Mouse (Mus musculus) gastrocnemius, postnatal 25 days (tissue): Measurements from ENCODE around the gene Olfr654. TPM values are rescaled to one million over a fixed set of nuclear protein-coding genes. Genes with fewer than 3 reads are reported as not detected.

Experiments used
- DNase-seq: peaks from one replicate; pipeline ENCODE4 v3.0.0; 2022
- long read RNA-seq, 2 experiments: library from polyadenylated mRNA; stranded (forward); transcript quantifications; one replicate each; pipeline ENCODE4 v2.0.0; 2021
- total RNA-seq, 2 experiments: library from RNA; stranded (reverse); gene quantifications; 1 replicate in 1 of 2; 2 replicates in 1 of 2; pipeline ENCODE4 v1.2.3; 2021

Gene Olfr654
- not detected for total RNA-seq
- long read RNA-seq, experiment 1, result 0 reads
- long read RNA-seq, experiment 2, result 0 reads

- no peak for DNase-seq
Observed at GRCm38 (mm10) chr7:104586725-104587124, at the start of gene Olfr654. TSS of gene Olfr654 (plus strand) at chr7:104587025.

GRCm38 (mm10) chr7:104549833-104550232 lies 37.0 kb upstream of the Olfr654 start, which contains the start of gene Olfr651:
TSS of gene Olfr651 (plus strand) at chr7:104550133.
- DNase-seq, result no peak

GRCm38 (mm10) chr7:104552700-104553099 lies 34.1 kb upstream of the Olfr654 start:
- no peak for DNase-seq

DNA sequence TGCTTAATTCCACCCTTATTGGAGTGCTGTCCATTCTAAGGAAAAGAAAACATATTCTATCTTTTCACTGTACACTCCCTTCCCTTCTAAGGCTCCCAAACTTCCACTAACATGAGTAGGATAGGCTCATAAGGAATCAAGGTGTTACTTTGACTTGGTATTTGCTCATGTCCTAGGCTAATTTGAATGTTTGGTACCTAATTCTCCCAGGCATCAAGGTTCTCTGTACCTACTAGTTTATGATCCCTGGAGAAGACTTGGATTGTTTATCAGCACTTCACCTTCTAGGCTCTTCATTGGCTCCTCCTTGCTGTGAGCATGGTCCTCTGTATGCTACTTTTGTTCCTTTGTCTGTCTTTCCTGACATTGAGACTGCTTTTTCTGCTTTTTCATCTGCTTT lies 26.2 kb upstream of the Olfr654 start, which contains the start of gene Olfr652:
TSS of gene Olfr652 (plus strand) at position 301 of the 400 bp plus-strand sequence.
- DNase-seq, result no peak

DNA sequence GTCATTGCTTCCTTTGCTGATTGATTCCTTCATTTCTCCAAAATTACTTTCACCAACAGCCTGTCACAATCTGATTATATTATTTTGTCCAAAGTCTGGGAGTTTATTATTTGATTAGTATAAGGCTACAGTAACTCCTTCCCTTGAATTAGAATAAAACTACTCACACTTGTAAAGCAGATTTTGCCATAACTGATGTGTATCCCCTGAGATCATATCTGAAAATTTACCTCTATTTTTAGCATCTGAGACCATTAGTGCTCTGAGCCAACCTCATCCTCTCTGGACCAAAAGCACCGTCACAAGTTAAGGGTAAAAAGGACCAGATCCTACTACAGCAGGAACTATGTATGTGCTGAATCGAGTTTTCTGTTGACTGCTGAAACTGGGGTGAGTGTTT lies 9.8 kb upstream of the Olfr654 start, which contains the start of gene Olfr653:
TSS of gene Olfr653 (plus strand) at position 301 of the 400 bp plus-strand sequence.
- DNase-seq, result no peak

GRCm38 (mm10) chr7:104580846-104581245 lies 6.0 kb upstream of the Olfr654 start:
- DNase-seq, result no peak

DNA sequence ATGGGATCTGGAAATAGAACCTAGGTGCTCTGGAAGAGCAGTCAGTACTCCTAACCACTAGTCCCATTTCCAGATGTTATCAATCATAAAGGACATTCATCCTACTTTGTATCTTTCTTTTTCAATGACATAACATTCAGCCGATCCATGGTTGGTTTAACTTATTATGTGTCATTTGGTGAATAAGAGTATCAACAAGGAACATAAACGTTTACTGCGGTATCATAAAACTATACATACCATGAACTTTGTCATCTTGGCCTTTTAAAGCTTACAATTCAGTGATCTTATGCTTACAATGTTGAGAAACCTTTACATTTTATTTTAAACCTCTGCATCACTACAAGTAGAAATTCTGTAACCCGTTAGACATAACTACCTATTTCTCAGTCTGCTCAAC lies 5.4 kb upstream of the Olfr654 start:
- DNase-seq, result no peak

DNA sequence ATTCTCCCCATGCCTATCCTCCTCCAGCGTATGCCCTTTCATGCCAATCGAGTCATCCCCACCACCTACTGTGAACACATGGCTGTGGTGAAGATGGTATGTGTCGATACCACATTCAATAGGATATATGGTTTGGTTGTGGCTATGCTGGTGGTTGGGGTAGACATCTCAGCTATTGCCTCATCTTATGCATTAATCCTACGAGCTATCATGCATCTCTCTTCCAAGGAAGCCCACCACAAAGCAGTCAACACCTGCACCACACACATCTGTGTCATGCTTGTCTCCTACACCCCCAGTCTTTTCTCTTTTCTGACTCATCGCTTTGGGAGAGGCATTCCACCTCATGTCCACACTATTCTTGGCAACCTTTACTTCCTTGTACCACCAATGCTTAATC lies 1.4 kb downstream of the Olfr654 start:
- DNase-seq, result no peak

DNA sequence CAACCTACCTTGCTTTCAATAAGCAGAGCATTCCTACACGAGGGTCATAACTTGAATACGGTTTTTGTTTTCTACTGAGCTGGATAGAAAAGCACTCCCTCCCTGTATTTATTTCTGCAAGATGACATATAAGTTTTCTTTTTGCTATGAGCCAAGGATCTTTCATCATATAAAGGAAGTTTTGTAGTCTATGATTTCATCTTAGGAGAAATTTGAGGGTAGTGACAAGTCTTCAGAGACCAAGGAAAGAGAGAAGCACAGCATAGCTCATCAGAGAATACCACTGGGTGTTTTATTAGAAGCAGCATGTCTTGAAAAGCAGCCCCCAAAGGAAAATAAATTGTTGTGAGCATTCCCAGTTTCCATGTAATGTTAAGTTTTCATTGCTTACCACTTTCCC lies 14.9 kb downstream of the Olfr654 start, which contains the start of gene Olfr655:
TSS of gene Olfr655 (minus strand) at position 101 of the 400 bp plus-strand sequence.
- no peak for DNase-seq

DNA sequence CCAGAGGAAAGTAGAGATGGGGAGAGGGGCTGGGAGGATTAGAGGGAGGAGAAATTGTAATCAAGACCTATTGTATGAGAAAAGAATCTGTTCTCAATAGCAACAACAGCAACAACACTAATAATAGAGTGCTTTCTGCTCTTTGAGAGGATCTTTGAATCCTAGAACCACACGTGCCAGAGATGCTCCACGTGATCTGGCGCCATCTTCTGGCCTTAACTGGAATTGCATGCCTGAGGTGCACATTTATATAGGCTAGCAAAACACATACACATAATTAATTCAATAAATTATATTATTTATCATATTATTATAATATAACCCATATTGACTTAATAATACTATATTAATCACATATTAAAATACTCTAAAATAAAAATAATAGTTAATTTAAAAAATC lies 16.3 kb downstream of the Olfr654 start:
- no peak for DNase-seq

DNA sequence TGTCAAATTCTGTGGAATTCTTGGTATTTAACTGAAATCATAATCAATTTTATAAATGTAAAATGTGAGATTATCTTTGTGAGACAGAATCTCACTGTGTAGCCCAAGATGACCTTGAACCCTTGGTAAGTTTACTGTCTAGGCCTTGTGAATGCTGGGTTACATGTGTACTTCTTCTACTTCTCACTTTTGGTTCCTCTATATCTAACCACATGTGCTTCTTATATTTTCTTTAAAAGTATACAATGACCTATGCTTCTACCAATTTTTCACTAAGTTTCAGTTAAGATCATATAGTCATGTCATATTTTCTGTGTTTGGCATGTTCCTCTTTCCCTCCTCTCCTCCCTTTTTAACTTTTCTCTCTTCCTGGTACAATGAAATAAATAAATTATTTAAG lies 17.9 kb downstream of the Olfr654 start:
- no peak for DNase-seq

DNA sequence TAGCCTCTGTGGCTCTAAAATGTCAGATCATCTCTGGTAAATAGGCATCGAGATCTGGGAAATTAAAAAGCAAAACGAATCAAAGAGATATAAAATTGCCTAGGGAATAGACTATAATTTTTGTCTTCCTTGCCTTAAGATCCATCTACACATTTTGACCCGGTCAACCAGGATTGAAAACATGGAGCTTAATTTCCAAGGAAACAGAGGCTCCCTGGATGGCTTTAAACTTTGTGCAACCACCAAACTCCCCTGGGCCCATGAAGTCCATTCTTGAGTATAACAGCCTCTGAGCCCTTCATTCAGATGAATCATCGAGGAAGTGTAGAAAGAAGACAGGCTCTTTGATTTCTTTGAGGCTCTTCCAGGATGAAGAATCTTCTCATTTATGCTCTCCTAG lies 26.8 kb downstream of the Olfr654 start, which contains the start of gene Olfr656:
TSS of gene Olfr656 (plus strand) at position 301 of the 400 bp plus-strand sequence.
- no peak for DNase-seq

DNA sequence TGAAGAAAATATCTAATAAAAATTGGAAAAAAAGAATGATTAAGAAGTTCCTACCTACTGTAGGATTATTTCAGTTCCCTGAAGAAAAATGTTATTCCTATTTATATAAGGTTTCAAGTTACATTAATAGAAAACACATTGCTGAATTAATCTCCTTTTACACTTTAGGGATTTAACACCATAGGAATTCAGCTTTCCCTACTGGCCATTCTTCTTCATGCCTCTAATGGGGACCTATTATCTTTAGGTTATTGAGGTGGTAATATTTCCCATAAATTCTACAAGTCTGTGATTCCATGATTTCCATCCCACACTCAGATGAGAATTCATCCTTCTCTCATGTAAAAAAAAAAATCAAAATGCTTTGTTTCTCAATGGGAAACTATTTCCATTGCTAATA lies 37.7 kb downstream of the Olfr654 start, which contains the start of gene Olfr657:
TSS of gene Olfr657 (plus strand) at position 301 of the 400 bp plus-strand sequence.
- no peak for DNase-seq

Other genes with a start within 250 kb of the Olfr654 start
- gene Trim12c, start 233.7 kb upstream of the Olfr654 start, total RNA-seq, result 1 to 10 TPM; 2.5 TPM
- gene Trim30b, start 217.1 kb upstream of the Olfr654 start, total RNA-seq, result not detected
- not detected for gene Trim30c, start 186.2 kb upstream of the Olfr654 start, total RNA-seq
- 1 to 10 TPM; 1.2 to 1.4 TPM for gene Trim30a, start 121.8 kb upstream of the Olfr654 start, total RNA-seq
- under 1 TPM; 0.49 to 0.54 TPM for gene Trim30d, start 79.2 kb upstream of the Olfr654 start, total RNA-seq
- gene Olfr651, start 36.9 kb upstream of the Olfr654 start, total RNA-seq, result not detected
- gene Olfr652, start 26.1 kb upstream of the Olfr654 start, total RNA-seq, result not detected
- not detected for gene Olfr653, start 9.7 kb upstream of the Olfr654 start, total RNA-seq
- not detected for gene Olfr655, start 14.8 kb downstream of the Olfr654 start, total RNA-seq
- not detected for gene Olfr656, start 26.9 kb downstream of the Olfr654 start, total RNA-seq
- not detected for gene Olfr657, start 37.8 kb downstream of the Olfr654 start, total RNA-seq
- gene Olfr658, start 60.3 kb downstream of the Olfr654 start, total RNA-seq, result not detected
- not detected for gene Olfr659, start 79.7 kb downstream of the Olfr654 start, total RNA-seq
- gene Olfr661, start 99.5 kb downstream of the Olfr654 start, total RNA-seq, result not detected
- not detected for gene Usp17le, start 190.4 kb downstream of the Olfr654 start, total RNA-seq